Mouse (Mus musculus): Measurements from ENCODE around the gene Tmc7. TPM values are rescaled to one million over a fixed set of nuclear protein-coding genes. Genes with fewer than 3 reads are reported as not detected.

Tmc7 gene
- polyA plus RNA-seq, 1 experiment = 0.26 TPM

GRCm38 (mm10) chr7:118490666-118491430 lies 93.7 kb downstream of the Tmc7 start:
- DNase-seq = no peak
- TF ChIP-seq CTCF (IDR thresholded peaks at IDR 0.05; ENCODE audit: borderline replicate concordance, control insufficient read depth, extremely low read depth, insufficient read depth, low read length, poor library complexity) = no peak
- TF ChIP-seq POLR2A (IDR thresholded peaks at IDR 0.05; ENCODE audit: control insufficient read depth, extremely low read depth, insufficient read depth, low read length, poor library complexity) = no peak
- 47% methylated on average over 67 of the region's 67 CpGs for WGBS
- Histone ChIP-seq H3K4me3 (ENCODE audit: control insufficient read depth, insufficient read depth, low read length) (peak overlapping the region; percentile 47), H3K27me3 (ENCODE audit: control insufficient read depth, insufficient read depth, low read length) (no peaks in the 10 kb centered on the region; the same call in 1 of the 2 replicates), H3K36me3 (ENCODE audit: control insufficient read depth, insufficient read depth, low read length) (no peaks in the 10 kb centered on the region), H3K4me1 (replicated peaks; ENCODE audit: control insufficient read depth, insufficient read depth, low read length) (peaks cover 3% of the 10 kb centered on the region; the same call in 1 of the 2 replicates), H3K27ac (ENCODE audit: control insufficient read depth, insufficient read depth, low read length) (no peak overlapping the region)

- Histone ChIP-seq H3K4me1 (replicated peaks; ENCODE audit: control insufficient read depth, insufficient read depth, low read length) (peaks cover 3% of the 10 kb centered on the region; the same call in 1 of the 2 replicates), H3K27me3 (ENCODE audit: control insufficient read depth, insufficient read depth, low read length) (no peaks in the 10 kb centered on the region; the same call in 1 of the 2 replicates), H3K36me3 (ENCODE audit: control insufficient read depth, insufficient read depth, low read length) (no peaks in the 10 kb centered on the region), H3K27ac (ENCODE audit: control insufficient read depth, insufficient read depth, low read length) (no peak overlapping the region), H3K4me3 (ENCODE audit: control insufficient read depth, insufficient read depth, low read length) (no peak overlapping the region)
- TF ChIP-seq POLR2A (IDR thresholded peaks at IDR 0.05; ENCODE audit: control insufficient read depth, extremely low read depth, insufficient read depth, low read length, poor library complexity) (no peak), CTCF (IDR thresholded peaks at IDR 0.05; ENCODE audit: borderline replicate concordance, control insufficient read depth, extremely low read depth, insufficient read depth, low read length, poor library complexity) (no peak)
- WGBS = 96% methylated on average over 57 of the region's 57 CpGs
- DNase-seq = no peak
Observed at GRCm38 (mm10) chr7:118489706-118490665, 94.5 kb downstream of the Tmc7 start.

GRCm38 (mm10) chr7:118488060-118488664 lies 96.4 kb downstream of the Tmc7 start:
- H3K36me3 ChIP-seq (ENCODE audit: control insufficient read depth, insufficient read depth, low read length) = no peaks in the 10 kb centered on the region
- 55% methylated on average over 8 of the region's 8 CpGs for WGBS
- H3K27ac ChIP-seq (ENCODE audit: control insufficient read depth, insufficient read depth, low read length) = no peak overlapping the region
- no peak overlapping the region for H3K4me3 ChIP-seq (ENCODE audit: control insufficient read depth, insufficient read depth, low read length)
- no peaks in the 10 kb centered on the region; the same call in 1 of the 2 replicates for H3K27me3 ChIP-seq (ENCODE audit: control insufficient read depth, insufficient read depth, low read length)
- DNase-seq = no peak
- TF ChIP-seq POLR2A (IDR thresholded peaks at IDR 0.05; ENCODE audit: control insufficient read depth, extremely low read depth, insufficient read depth, low read length, poor library complexity) (no peak), CTCF (IDR thresholded peaks at IDR 0.05; ENCODE audit: borderline replicate concordance, control insufficient read depth, extremely low read depth, insufficient read depth, low read length, poor library complexity) (no peak)
- peaks cover 3% of the 10 kb centered on the region; the same call in 1 of the 2 replicates for H3K4me1 ChIP-seq (replicated peaks; ENCODE audit: control insufficient read depth, insufficient read depth, low read length)

GRCm38 (mm10) chr7:118486917-118487316 lies 97.6 kb downstream of the Tmc7 start:
- H3K27ac ChIP-seq (ENCODE audit: control insufficient read depth, insufficient read depth, low read length) = no peak overlapping the region
- DNase-seq = no peak
- no peak overlapping the region for H3K4me3 ChIP-seq (ENCODE audit: control insufficient read depth, insufficient read depth, low read length)
- peaks cover under 1% of the 10 kb centered on the region; the same call in 1 of the 2 replicates for H3K4me1 ChIP-seq (replicated peaks; ENCODE audit: control insufficient read depth, insufficient read depth, low read length)
- H3K36me3 ChIP-seq (ENCODE audit: control insufficient read depth, insufficient read depth, low read length) = no peaks in the 10 kb centered on the region
- H3K27me3 ChIP-seq (ENCODE audit: control insufficient read depth, insufficient read depth, low read length) = no peaks in the 10 kb centered on the region; the same call in 1 of the 2 replicates
- 80% methylated on average over 5 of the region's 5 CpGs for WGBS
- TF ChIP-seq POLR2A (IDR thresholded peaks at IDR 0.05; ENCODE audit: control insufficient read depth, extremely low read depth, insufficient read depth, low read length, poor library complexity) (no peak), CTCF (IDR thresholded peaks at IDR 0.05; ENCODE audit: borderline replicate concordance, control insufficient read depth, extremely low read depth, insufficient read depth, low read length, poor library complexity) (no peak)

Other genes starting within 250 kb of the Tmc7 start
- gene Syt17, start 136.5 kb downstream of the Tmc7 start, polyA plus RNA-seq (2012; rRNA removed) = 0.57 and 0.70 TPM in 2 replicates
- 7.2 and 7.5 TPM in 2 replicates for gene Itpripl2, start 92.8 kb downstream of the Tmc7 start, polyA plus RNA-seq (2012; rRNA removed)
- gene Coq7, start 51.4 kb downstream of the Tmc7 start, polyA plus RNA-seq (2012; rRNA removed) = 34.6 and 38.1 TPM in 2 replicates
- gene Tmc5, start 12.6 kb upstream of the Tmc7 start, polyA plus RNA-seq (2012; rRNA removed) = 0.42 and 0.50 TPM in 2 replicates
- gene Gde1, start 121.0 kb upstream of the Tmc7 start, polyA plus RNA-seq (2012; rRNA removed) = 161 and 163 TPM in 2 replicates
- gene Ccp110, start 127.8 kb upstream of the Tmc7 start, polyA plus RNA-seq (2012; rRNA removed) = 7.3 and 8.7 TPM in 2 replicates
- gene Vps35l, start 155.5 kb upstream of the Tmc7 start, polyA plus RNA-seq (2012; rRNA removed) = 56.2 and 61.1 TPM in 2 replicates

Measured in thymus, adult 2 months (tissue).